Mouse (Mus musculus): Measurements from ENCODE around the gene Ldb3. TPM values are rescaled to one million over a fixed set of nuclear protein-coding genes. Genes with fewer than 3 reads are reported as not detected.

The Ldb3 gene
- polyA plus RNA-seq, 1 experiment from 2014 or later, result 0.99 TPM

GRCm38 (mm10) chr14:34503325-34503647, 85.2 kb downstream of the Ldb3 start, which contains the start of gene Bmpr1a:
Bmpr1a (minus strand) TSS chr14:34503341.
- WGBS, result 8% methylated on average over 15 of the region's 15 CpGs
- ATAC-seq, result no peak
- no peaks in the 10 kb centered on the region for H3K9me3 ChIP-seq (replicated peaks; ENCODE audit: control insufficient read depth, low read length, poor library complexity, severe bottlenecking)

GRCm38 (mm10) chr14:34502475-34503324, 85.8 kb downstream of the Ldb3 start:
- no peaks in the 10 kb centered on the region for H3K27me3 ChIP-seq (ENCODE audit: control insufficient read depth, insufficient read depth, low read depth, low read length)
- H3K27ac ChIP-seq (ENCODE audit: low read length), result peak overlapping the region; percentile 93
- peak overlapping the region; percentile 86 for H3K4me2 ChIP-seq (ENCODE audit: low read length)
- H3K9me3 ChIP-seq (replicated peaks; ENCODE audit: control insufficient read depth, low read length, poor library complexity, severe bottlenecking), result no peaks in the 10 kb centered on the region
- H3K9ac ChIP-seq (ENCODE audit: low read depth, low read length), result peak overlapping the region; percentile 91
- H3K36me3 ChIP-seq (ENCODE audit: control insufficient read depth, insufficient read depth, low read length), result no peaks in the 10 kb centered on the region
- under 1% methylated on average over 51 of the region's 115 CpGs for WGBS
- peak; percentile 91 for ATAC-seq
- H3K4me3 ChIP-seq (ENCODE audit: low read depth, low read length), result peak overlapping the region; percentile 96
- peaks cover 25% of the 10 kb centered on the region for H3K4me1 ChIP-seq (ENCODE audit: control insufficient read depth, insufficient read depth, low read length)

More at GRCm38 (mm10) chr14:34503325-34503647, 85.2 kb downstream of the Ldb3 start, which contains the start of gene Bmpr1a:
- H3K4me1 ChIP-seq (ENCODE audit: control insufficient read depth, insufficient read depth, low read length), result peaks cover 30% of the 10 kb centered on the region
- H3K27ac ChIP-seq (ENCODE audit: low read length), result peak within 1 kb of the TSS; percentile 93
- peak within 1 kb of the TSS; percentile 96 for H3K4me3 ChIP-seq (ENCODE audit: low read depth, low read length)
- H3K9ac ChIP-seq (ENCODE audit: low read depth, low read length), result peak within 1 kb of the TSS; percentile 91
- no peaks in the 10 kb centered on the region for H3K27me3 ChIP-seq (ENCODE audit: control insufficient read depth, insufficient read depth, low read depth, low read length)
- H3K4me2 ChIP-seq (ENCODE audit: low read length), result peak within 1 kb of the TSS; percentile 86
- no peaks in the 10 kb centered on the region for H3K36me3 ChIP-seq (ENCODE audit: control insufficient read depth, insufficient read depth, low read length)

- ATAC-seq, result peak; percentile 64
- Histone ChIP-seq H3K9ac (ENCODE audit: low read depth, low read length) (peak overlapping the region; percentile 91), H3K27ac (ENCODE audit: low read length) (peak overlapping the region; percentile 93), H3K4me2 (ENCODE audit: low read length) (peak overlapping the region; percentile 86), H3K36me3 (ENCODE audit: control insufficient read depth, insufficient read depth, low read length) (no peaks in the 10 kb centered on the region), H3K27me3 (ENCODE audit: control insufficient read depth, insufficient read depth, low read depth, low read length) (no peaks in the 10 kb centered on the region), H3K9me3 (replicated peaks; ENCODE audit: control insufficient read depth, low read length, poor library complexity, severe bottlenecking) (no peaks in the 10 kb centered on the region), H3K4me3 (ENCODE audit: low read depth, low read length) (peak overlapping the region; percentile 96), H3K4me1 (ENCODE audit: control insufficient read depth, insufficient read depth, low read length) (peaks cover 25% of the 10 kb centered on the region)
- under 1% methylated on average over 60 of the region's 77 CpGs for WGBS
These were observed 86.5 kb downstream of the Ldb3 start for GRCm38 (mm10) chr14:34501804-34502474.

- under 1% methylated on average over 16 of the region's 16 CpGs for WGBS
- ATAC-seq, result no peak
- Histone ChIP-seq H3K9me3 (replicated peaks; ENCODE audit: control insufficient read depth, low read length, poor library complexity, severe bottlenecking) (no peaks in the 10 kb centered on the region), H3K4me2 (ENCODE audit: low read length) (peak overlapping the region; percentile 86), H3K4me1 (ENCODE audit: control insufficient read depth, insufficient read depth, low read length) (peaks cover 25% of the 10 kb centered on the region), H3K27me3 (ENCODE audit: control insufficient read depth, insufficient read depth, low read depth, low read length) (no peaks in the 10 kb centered on the region), H3K27ac (ENCODE audit: low read length) (peak overlapping the region; percentile 93), H3K9ac (ENCODE audit: low read depth, low read length) (peak overlapping the region; percentile 91), H3K36me3 (ENCODE audit: control insufficient read depth, insufficient read depth, low read length) (no peaks in the 10 kb centered on the region), H3K4me3 (ENCODE audit: low read depth, low read length) (peak overlapping the region; percentile 96)
These were observed 87.1 kb downstream of the Ldb3 start for GRCm38 (mm10) chr14:34501447-34501803.

- H3K9ac ChIP-seq (ENCODE audit: low read depth, low read length), result peak overlapping the region; percentile 11; the same call in 1 of the 2 replicates
These were observed 88.2 kb downstream of the Ldb3 start for GRCm38 (mm10) chr14:34500309-34500708.

GRCm38 (mm10) chr14:34499664-34500063, 88.8 kb downstream of the Ldb3 start:
- peaks cover 32% of the 10 kb centered on the region for H3K4me1 ChIP-seq (ENCODE audit: control insufficient read depth, insufficient read depth, low read length)

More at GRCm38 (mm10) chr14:34500309-34500708, 88.2 kb downstream of the Ldb3 start:
- WGBS, result 2% methylated on average over 4 of the region's 4 CpGs
- Histone ChIP-seq H3K4me1 (ENCODE audit: control insufficient read depth, insufficient read depth, low read length) (peaks cover 32% of the 10 kb centered on the region), H3K27me3 (ENCODE audit: control insufficient read depth, insufficient read depth, low read depth, low read length) (no peaks in the 10 kb centered on the region), H3K27ac (ENCODE audit: low read length) (no peak overlapping the region), H3K36me3 (ENCODE audit: control insufficient read depth, insufficient read depth, low read length) (no peaks in the 10 kb centered on the region), H3K4me2 (ENCODE audit: low read length) (peak overlapping the region; percentile 86), H3K4me3 (ENCODE audit: low read depth, low read length) (peak overlapping the region; percentile 26), H3K9me3 (replicated peaks; ENCODE audit: control insufficient read depth, low read length, poor library complexity, severe bottlenecking) (no peaks in the 10 kb centered on the region)
- no peak for ATAC-seq

GRCm38 (mm10) chr14:34497346-34497745, 91.1 kb downstream of the Ldb3 start:
- no peak overlapping the region for H3K27ac ChIP-seq (ENCODE audit: low read length)
- H3K4me2 ChIP-seq (ENCODE audit: low read length), result no peak overlapping the region
- no peaks in the 10 kb centered on the region for H3K9me3 ChIP-seq (replicated peaks; ENCODE audit: control insufficient read depth, low read length, poor library complexity, severe bottlenecking)
- ATAC-seq, result no peak
- H3K9ac ChIP-seq (ENCODE audit: low read depth, low read length), result no peak overlapping the region
- WGBS, result 78% methylated on average over 3 of the region's 3 CpGs
- no peaks in the 10 kb centered on the region for H3K36me3 ChIP-seq (ENCODE audit: control insufficient read depth, insufficient read depth, low read length)
- H3K27me3 ChIP-seq (ENCODE audit: control insufficient read depth, insufficient read depth, low read depth, low read length), result no peaks in the 10 kb centered on the region
- peaks cover 29% of the 10 kb centered on the region for H3K4me1 ChIP-seq (ENCODE audit: control insufficient read depth, insufficient read depth, low read length)
- no peak overlapping the region for H3K4me3 ChIP-seq (ENCODE audit: low read depth, low read length)

More at GRCm38 (mm10) chr14:34499664-34500063, 88.8 kb downstream of the Ldb3 start:
- Histone ChIP-seq H3K27me3 (ENCODE audit: control insufficient read depth, insufficient read depth, low read depth, low read length) (no peaks in the 10 kb centered on the region), H3K36me3 (ENCODE audit: control insufficient read depth, insufficient read depth, low read length) (no peaks in the 10 kb centered on the region), H3K4me3 (ENCODE audit: low read depth, low read length) (no peak overlapping the region), H3K27ac (ENCODE audit: low read length) (no peak overlapping the region), H3K9me3 (replicated peaks; ENCODE audit: control insufficient read depth, low read length, poor library complexity, severe bottlenecking) (no peaks in the 10 kb centered on the region), H3K9ac (ENCODE audit: low read depth, low read length) (peak overlapping the region; percentile 11; the same call in 1 of the 2 replicates), H3K4me2 (ENCODE audit: low read length) (peak overlapping the region; percentile 86)
- ATAC-seq, result no peak
- 51% methylated on average over 4 of the region's 4 CpGs for WGBS

- 97% methylated on average over 3 of the region's 3 CpGs for WGBS
- H3K27me3 ChIP-seq (ENCODE audit: control insufficient read depth, insufficient read depth, low read depth, low read length), result no peaks in the 10 kb centered on the region
These were observed 94.8 kb downstream of the Ldb3 start for GRCm38 (mm10) chr14:34493682-34494081.

GRCm38 (mm10) chr14:34492688-34493087, 95.8 kb downstream of the Ldb3 start:
- Histone ChIP-seq H3K4me3 (ENCODE audit: low read depth, low read length) (no peak overlapping the region), H3K27ac (ENCODE audit: low read length) (no peak overlapping the region), H3K9me3 (replicated peaks; ENCODE audit: control insufficient read depth, low read length, poor library complexity, severe bottlenecking) (no peaks in the 10 kb centered on the region), H3K4me2 (ENCODE audit: low read length) (no peak overlapping the region), H3K4me1 (ENCODE audit: control insufficient read depth, insufficient read depth, low read length) (peaks cover 13% of the 10 kb centered on the region), H3K27me3 (ENCODE audit: control insufficient read depth, insufficient read depth, low read depth, low read length) (no peaks in the 10 kb centered on the region), H3K36me3 (ENCODE audit: control insufficient read depth, insufficient read depth, low read length) (no peaks in the 10 kb centered on the region), H3K9ac (ENCODE audit: low read depth, low read length) (no peak overlapping the region)
- WGBS, result 92% methylated on average over 2 of the region's 2 CpGs
- ATAC-seq, result no peak

More at GRCm38 (mm10) chr14:34493682-34494081, 94.8 kb downstream of the Ldb3 start:
- no peak for ATAC-seq
- Histone ChIP-seq H3K27ac (ENCODE audit: low read length) (no peak overlapping the region), H3K4me2 (ENCODE audit: low read length) (no peak overlapping the region), H3K9me3 (replicated peaks; ENCODE audit: control insufficient read depth, low read length, poor library complexity, severe bottlenecking) (no peaks in the 10 kb centered on the region), H3K4me1 (ENCODE audit: control insufficient read depth, insufficient read depth, low read length) (peaks cover 14% of the 10 kb centered on the region), H3K9ac (ENCODE audit: low read depth, low read length) (no peak overlapping the region), H3K4me3 (ENCODE audit: low read depth, low read length) (no peak overlapping the region), H3K36me3 (ENCODE audit: control insufficient read depth, insufficient read depth, low read length) (no peaks in the 10 kb centered on the region)

All from midbrain, embryonic 16.5 days (tissue).